Mouse (Mus musculus): ENCODE data around the gene C1qtnf9. TPM values are rescaled to one million over a fixed set of nuclear protein-coding genes. Genes with fewer than 3 reads are reported as not detected.
A peak's percentile ranks its signal among the peaks of the same experiment; 100 is the strongest.

C1qtnf9 gene
- polyA plus RNA-seq, 1 experiment: 2.0 TPM

DNA sequence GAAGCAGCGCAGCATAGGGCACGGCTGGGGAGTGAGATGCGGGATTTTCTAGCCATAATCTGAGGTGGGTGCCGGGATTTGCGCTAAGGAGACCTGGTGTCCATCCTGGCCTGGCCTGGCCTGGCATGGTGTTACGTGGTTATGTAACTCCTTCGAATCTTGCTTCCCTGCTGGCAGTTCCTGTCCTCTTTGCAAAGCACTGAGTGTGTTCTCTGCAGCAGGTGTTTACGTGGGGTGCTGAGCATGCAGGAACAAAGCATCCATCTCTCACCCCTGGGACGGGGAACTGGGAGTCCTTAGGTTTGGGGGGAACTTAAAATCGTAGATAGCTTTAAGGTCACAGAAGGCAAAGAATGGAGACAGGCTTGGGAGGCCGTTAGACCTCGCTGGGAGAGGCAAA is 28.3 kb upstream of the C1qtnf9 start:
- WGBS: 72% methylated on average over 12 of the region's 12 CpGs
- H3K4me1 ChIP-seq (ENCODE audit: control insufficient read depth, insufficient read depth, low read length): peaks cover 18% of the 10 kb centered on the region
- TF ChIP-seq POLR2A (IDR thresholded peaks at IDR 0.05; ENCODE audit: low read depth, low read length) (no peak), CTCF (conservative IDR thresholded peaks at IDR 0.05; ENCODE audit: insufficient read depth, insufficient read length, low read depth, low read length) (no peak)

DNA sequence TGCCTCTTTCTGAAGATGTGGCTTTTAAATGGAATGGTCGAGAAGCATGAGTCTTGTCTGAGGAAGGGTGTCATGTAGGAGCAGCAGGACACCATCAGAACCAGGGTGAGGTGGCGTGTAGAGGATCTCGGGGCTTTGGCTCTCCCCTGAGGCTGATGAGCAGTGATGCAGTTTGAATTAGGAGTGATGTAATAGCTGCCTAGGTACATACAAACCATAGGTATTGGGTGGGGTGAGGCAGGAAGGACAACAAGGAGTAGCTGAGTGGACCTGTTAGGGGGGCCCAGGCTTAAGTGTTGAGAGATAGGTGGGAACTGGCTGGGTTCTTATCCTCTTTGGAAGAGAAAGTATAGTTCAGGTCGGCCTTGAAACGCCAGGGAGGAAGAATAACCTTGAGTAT is 27.4 kb upstream of the C1qtnf9 start:
- no peaks in the 10 kb centered on the region for H3K27me3 ChIP-seq (replicated peaks; ENCODE audit: control insufficient read depth, insufficient read depth, low read length)
- DNase-seq: no peak
- TF ChIP-seq CTCF (conservative IDR thresholded peaks at IDR 0.05; ENCODE audit: insufficient read depth, insufficient read length, low read depth, low read length): no peak
- TF ChIP-seq POLR2A (IDR thresholded peaks at IDR 0.05; ENCODE audit: low read depth, low read length): no peak
- no peak overlapping the region for H3K4me3 ChIP-seq (ENCODE audit: insufficient read depth, low read depth, low read length)
- WGBS: 73% methylated on average over 5 of the region's 5 CpGs
- H3K27ac ChIP-seq (ENCODE audit: insufficient read depth, low read depth, low read length): no peak overlapping the region; the same call in 1 of the 2 replicates
- H3K4me1 ChIP-seq (ENCODE audit: control insufficient read depth, insufficient read depth, low read length): peaks cover 15% of the 10 kb centered on the region
- H3K36me3 ChIP-seq (ENCODE audit: control insufficient read depth, insufficient read depth, low read length): no peaks in the 10 kb centered on the region

More for the DNA sequence above, 28.3 kb upstream of the C1qtnf9 start:
- no peaks in the 10 kb centered on the region for H3K36me3 ChIP-seq (ENCODE audit: control insufficient read depth, insufficient read depth, low read length)
- no peak overlapping the region for H3K4me3 ChIP-seq (ENCODE audit: insufficient read depth, low read depth, low read length)
- no peaks in the 10 kb centered on the region for H3K27me3 ChIP-seq (replicated peaks; ENCODE audit: control insufficient read depth, insufficient read depth, low read length)
- no peak overlapping the region for H3K27ac ChIP-seq (ENCODE audit: insufficient read depth, low read depth, low read length)
- no peak for DNase-seq

DNA sequence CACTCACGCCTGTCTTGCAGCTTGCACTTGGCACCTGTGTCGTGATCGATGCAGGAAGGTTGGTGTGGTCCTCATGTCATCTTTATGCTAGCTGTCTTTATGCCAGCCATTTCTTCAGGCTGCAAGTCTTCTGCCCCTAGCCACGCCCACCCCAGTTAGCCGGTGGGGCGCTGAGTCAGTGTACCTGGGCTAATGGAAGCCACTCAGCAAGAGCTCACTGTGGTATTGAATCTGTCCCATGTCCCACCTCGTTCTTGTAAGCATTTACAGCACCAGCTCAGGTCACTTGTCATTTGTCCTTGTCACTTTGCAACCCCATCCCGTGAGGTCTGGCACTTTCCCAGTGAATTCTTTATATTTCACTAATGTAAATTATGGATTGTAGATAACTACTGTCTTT is 26.9 kb upstream of the C1qtnf9 start:
- Histone ChIP-seq H3K4me1 (ENCODE audit: control insufficient read depth, insufficient read depth, low read length) (peaks cover 15% of the 10 kb centered on the region), H3K27me3 (replicated peaks; ENCODE audit: control insufficient read depth, insufficient read depth, low read length) (no peaks in the 10 kb centered on the region), H3K36me3 (ENCODE audit: control insufficient read depth, insufficient read depth, low read length) (0 out of 2 replicates have a peak, but pooled peaks cover 2% of the 10 kb centered on the region), H3K4me3 (ENCODE audit: insufficient read depth, low read depth, low read length) (no peak overlapping the region), H3K27ac (ENCODE audit: insufficient read depth, low read depth, low read length) (peak overlapping the region; percentile 38; the same call in 1 of the 2 replicates)
- no peak for DNase-seq
- 48% methylated on average over 8 of the region's 8 CpGs for WGBS
- no peak for TF ChIP-seq CTCF (conservative IDR thresholded peaks at IDR 0.05; ENCODE audit: insufficient read depth, insufficient read length, low read depth, low read length)
- no peak for TF ChIP-seq POLR2A (IDR thresholded peaks at IDR 0.05; ENCODE audit: low read depth, low read length)

DNA sequence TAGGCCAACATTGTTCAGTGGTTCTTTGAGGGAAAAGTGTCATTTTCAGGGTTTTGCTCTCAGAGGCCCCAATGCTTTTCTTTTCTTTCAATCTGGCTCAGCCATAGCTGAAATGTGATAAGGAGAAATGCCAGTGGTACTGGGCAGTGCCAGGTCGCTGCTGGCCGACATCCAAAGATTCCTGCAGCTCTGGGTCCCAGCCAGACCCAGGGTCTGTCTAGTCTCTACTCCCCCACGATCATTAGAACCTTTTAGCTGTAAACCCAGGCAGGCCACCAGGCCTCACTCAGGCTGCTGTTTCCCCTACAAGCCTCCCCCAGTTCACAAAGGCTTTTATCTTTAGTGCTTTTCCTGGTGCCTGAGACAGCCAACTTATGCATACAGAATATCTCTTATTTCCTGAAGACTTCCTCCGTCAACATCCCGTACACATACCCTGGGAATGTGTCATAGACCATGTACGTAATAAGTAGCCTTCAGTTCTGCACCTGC is 26.4 kb upstream of the C1qtnf9 start:
- no peaks in the 10 kb centered on the region for H3K27me3 ChIP-seq (replicated peaks; ENCODE audit: control insufficient read depth, insufficient read depth, low read length)
- H3K4me1 ChIP-seq (ENCODE audit: control insufficient read depth, insufficient read depth, low read length): peaks cover 10% of the 10 kb centered on the region
- WGBS: 40% methylated on average over 6 of the region's 6 CpGs
- peak overlapping the region; percentile 38 for H3K27ac ChIP-seq (ENCODE audit: insufficient read depth, low read depth, low read length)
- peak; percentile 46 for DNase-seq
- TF ChIP-seq POLR2A (IDR thresholded peaks at IDR 0.05; ENCODE audit: low read depth, low read length) (no peak), CTCF (conservative IDR thresholded peaks at IDR 0.05; ENCODE audit: insufficient read depth, insufficient read length, low read depth, low read length) (no peak)
- H3K4me3 ChIP-seq (ENCODE audit: insufficient read depth, low read depth, low read length): no peak overlapping the region
- 0 out of 2 replicates have a peak, but pooled peaks cover 2% of the 10 kb centered on the region for H3K36me3 ChIP-seq (ENCODE audit: control insufficient read depth, insufficient read depth, low read length)

DNA sequence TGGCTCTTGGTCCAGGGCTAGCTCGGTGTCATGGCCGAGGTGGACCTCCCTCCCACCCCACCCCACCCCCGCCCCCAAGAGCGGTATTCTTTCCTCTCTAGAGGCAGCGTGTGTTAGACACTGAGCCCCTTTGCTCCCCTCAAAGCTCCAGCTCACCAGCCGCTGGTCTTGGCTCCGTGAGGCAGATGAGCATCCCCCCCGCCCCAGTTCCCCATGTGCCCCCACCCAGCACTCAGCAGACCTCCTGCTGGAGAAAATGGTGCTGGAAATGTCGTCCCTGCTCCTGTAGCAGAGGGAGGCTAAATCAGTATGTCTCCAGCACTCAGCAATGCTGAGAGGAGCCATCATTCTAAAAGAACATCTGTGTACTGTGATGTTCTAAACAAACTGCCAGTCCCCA is 24.3 kb upstream of the C1qtnf9 start:
- Histone ChIP-seq H3K4me1 (ENCODE audit: control insufficient read depth, insufficient read depth, low read length) (peaks cover 9% of the 10 kb centered on the region), H3K4me3 (ENCODE audit: insufficient read depth, low read depth, low read length) (no peak overlapping the region), H3K27me3 (replicated peaks; ENCODE audit: control insufficient read depth, insufficient read depth, low read length) (no peaks in the 10 kb centered on the region), H3K36me3 (ENCODE audit: control insufficient read depth, insufficient read depth, low read length) (0 out of 2 replicates have a peak, but pooled peaks cover 2% of the 10 kb centered on the region), H3K27ac (ENCODE audit: insufficient read depth, low read depth, low read length) (no peak overlapping the region)
- 83% methylated on average over 9 of the region's 9 CpGs for WGBS
- TF ChIP-seq POLR2A (IDR thresholded peaks at IDR 0.05; ENCODE audit: low read depth, low read length) (no peak), CTCF (conservative IDR thresholded peaks at IDR 0.05; ENCODE audit: insufficient read depth, insufficient read length, low read depth, low read length) (no peak)
- DNase-seq: no peak

DNA sequence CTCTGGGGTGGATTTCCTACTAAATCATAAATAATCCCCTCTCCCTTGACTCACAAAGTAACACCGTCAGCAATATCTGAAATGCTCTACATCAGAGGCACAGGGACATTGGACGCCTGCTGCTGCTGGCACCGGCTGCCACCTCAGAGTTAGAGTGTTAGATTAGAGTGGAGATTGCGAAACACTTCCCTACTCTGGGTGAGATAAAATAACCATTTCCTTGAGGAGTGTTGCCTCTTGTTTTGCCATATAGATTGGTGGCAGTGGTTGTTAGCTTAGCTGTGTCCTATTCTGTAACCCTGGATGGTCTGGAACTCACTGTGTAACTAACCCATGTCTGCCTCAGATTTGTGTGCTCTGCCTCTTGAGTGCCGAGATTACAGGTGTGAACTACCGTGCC is 22.7 kb upstream of the C1qtnf9 start:
- WGBS: 80% methylated on average over 6 of the region's 6 CpGs
- DNase-seq: no peak
- TF ChIP-seq POLR2A (IDR thresholded peaks at IDR 0.05; ENCODE audit: low read depth, low read length): no peak
- no peak for TF ChIP-seq CTCF (conservative IDR thresholded peaks at IDR 0.05; ENCODE audit: insufficient read depth, insufficient read length, low read depth, low read length)
- peaks cover 9% of the 10 kb centered on the region for H3K4me1 ChIP-seq (ENCODE audit: control insufficient read depth, insufficient read depth, low read length)
- H3K4me3 ChIP-seq (ENCODE audit: insufficient read depth, low read depth, low read length): no peak overlapping the region
- H3K36me3 ChIP-seq (ENCODE audit: control insufficient read depth, insufficient read depth, low read length): peaks cover 2% of the 10 kb centered on the region; the same call in 1 of the 2 replicates
- no peaks in the 10 kb centered on the region for H3K27me3 ChIP-seq (replicated peaks; ENCODE audit: control insufficient read depth, insufficient read depth, low read length)
- no peak overlapping the region for H3K27ac ChIP-seq (ENCODE audit: insufficient read depth, low read depth, low read length)

DNA sequence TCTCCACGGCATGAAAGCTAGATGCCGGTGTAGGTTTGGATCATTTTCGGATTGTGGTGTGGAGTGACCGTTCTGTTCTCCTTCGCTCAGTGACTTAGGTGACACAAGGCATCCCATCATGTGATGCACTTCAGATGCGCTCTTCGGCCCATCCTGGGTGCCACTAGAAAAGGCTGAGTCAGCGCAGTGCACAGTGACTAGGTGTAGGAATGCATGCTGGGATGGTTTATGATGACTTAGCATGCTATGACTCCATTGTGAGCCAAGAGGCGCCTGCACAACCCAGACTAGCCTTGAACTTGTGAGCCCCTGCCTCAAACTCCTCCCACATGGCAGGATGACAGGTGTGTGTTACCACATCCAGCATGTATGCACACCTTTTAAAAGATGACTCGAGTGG is 21.8 kb upstream of the C1qtnf9 start:
- Histone ChIP-seq H3K27me3 (replicated peaks; ENCODE audit: control insufficient read depth, insufficient read depth, low read length) (no peaks in the 10 kb centered on the region), H3K27ac (ENCODE audit: insufficient read depth, low read depth, low read length) (no peak overlapping the region), H3K36me3 (ENCODE audit: control insufficient read depth, insufficient read depth, low read length) (peaks cover 2% of the 10 kb centered on the region; the same call in 1 of the 2 replicates), H3K4me3 (ENCODE audit: insufficient read depth, low read depth, low read length) (no peak overlapping the region), H3K4me1 (ENCODE audit: control insufficient read depth, insufficient read depth, low read length) (peaks cover 5% of the 10 kb centered on the region)
- TF ChIP-seq CTCF (conservative IDR thresholded peaks at IDR 0.05; ENCODE audit: insufficient read depth, insufficient read length, low read depth, low read length) (no peak), POLR2A (IDR thresholded peaks at IDR 0.05; ENCODE audit: low read depth, low read length) (no peak)
- WGBS: 92% methylated on average over 10 of the region's 10 CpGs
- DNase-seq: no peak
